Mouse (Mus musculus): ENCODE results near the gene Adamts2. TPM values are rescaled to one million over a fixed set of nuclear protein-coding genes. Genes with fewer than 3 reads are reported as not detected.

Adamts2 gene
- polyA plus RNA-seq, 1 experiment from 2014 or later = 11.7 TPM

Other genes with a start within 250 kb of the Adamts2 start
- 0.51 TPM in 1 of 2 replicates, not detected in the other for gene Cby3, start 247.6 kb upstream of the Adamts2 start, polyA plus RNA-seq (2014; fragmentation: Nextera tagmentation; extraction: Ambion mirVana)
- 475 and 496 TPM in 2 replicates for gene Hnrnph1, start 225.1 kb upstream of the Adamts2 start, polyA plus RNA-seq (2014; fragmentation: Nextera tagmentation; extraction: Ambion mirVana)
- gene Rufy1, start 171.0 kb upstream of the Adamts2 start, polyA plus RNA-seq (2014; fragmentation: Nextera tagmentation; extraction: Ambion mirVana) = 22.6 and 23.0 TPM in 2 replicates
- 38.0 and 40.9 TPM in 2 replicates for gene Zfp354c, start 225.6 kb downstream of the Adamts2 start, polyA plus RNA-seq (2014; fragmentation: Nextera tagmentation; extraction: Ambion mirVana)
- 0.65 and 1.0 TPM in 2 replicates for gene Zfp879, start 239.5 kb downstream of the Adamts2 start, polyA plus RNA-seq (2014; fragmentation: Nextera tagmentation; extraction: Ambion mirVana)
- not detected in 2 replicates for gene Grm6, start 248.6 kb downstream of the Adamts2 start, polyA plus RNA-seq (2014; fragmentation: Nextera tagmentation; extraction: Ambion mirVana)

Data from stomach, embryonic 14.5 days (tissue).